Mouse (Mus musculus) liver, embryonic 13.5 days (tissue): ENCODE measurements around the gene Dhdh. TPM values are rescaled to one million over a fixed set of nuclear protein-coding genes. Genes with fewer than 3 reads are reported as not detected.
"Not testable (repeated sequence)": the region's sequence is repeated elsewhere in the genome, so short reads cannot be mapped to it uniquely, and the experiment has no call there.

ENCODE experiments used
- ATAC-seq: fragments of 200-750 bp; cut with Nextera tagmentation; 2 replicates; pipeline ENCODE4 v1.8.0; 2017; ENCODE audit warnings: low read depth, mild to moderate bottlenecking, moderate number of reproducible peaks, moderate library complexity
- DNase-seq: peaks from one replicate; pipeline ENCODE4 v3.0.0; 2022
- H3K27ac ChIP-seq: fragments of 300-500 bp; sonication (generic); 2 replicates; pipeline ENCODE4 v1.5.1; 2015; ENCODE audit warnings: moderate library complexity, mild to moderate bottlenecking, inconsistent platforms
- H3K27me3 ChIP-seq: fragments of 300-500 bp; sonication (generic); 2 replicates; pipeline ENCODE4 v1.6.1; 2015; ENCODE audit warnings: mild to moderate bottlenecking, inconsistent platforms
- H3K36me3 ChIP-seq: fragments of 300-500 bp; sonication (generic); 2 replicates; pipeline ENCODE4 v1.6.1; 2015; ENCODE audit warnings: mild to moderate bottlenecking, inconsistent platforms
- H3K4me1 ChIP-seq: fragments of 300-500 bp; sonication (generic); replicated peaks from 2 replicates; pipeline ENCODE4 v1.6.1; 2015; ENCODE audit warnings: inconsistent platforms
- H3K4me2 ChIP-seq: fragments of 300-500 bp; sonication (generic); 2 replicates; pipeline ENCODE4 v1.6.1; 2015; ENCODE audit warnings: inconsistent platforms, mild to moderate bottlenecking, moderate library complexity
- H3K4me3 ChIP-seq: fragments of 300-500 bp; sonication (generic); replicated peaks from 2 replicates; pipeline ENCODE4 v1.5.1; 2015; ENCODE audit warnings: mild to moderate bottlenecking, inconsistent platforms
- H3K9ac ChIP-seq: fragments of 300-500 bp; sonication (generic); 2 replicates; pipeline ENCODE4 v1.6.1; 2015; ENCODE audit warnings: mild to moderate bottlenecking, inconsistent platforms
- H3K9me3 ChIP-seq: fragments of 300-500 bp; sonication (generic); replicated peaks from 2 replicates; pipeline ENCODE4 v1.6.1; 2016; ENCODE audit warnings: inconsistent platforms
- WGBS: fragments of 180-500 bp; shearing (Covaris S2); methylation state at CpG from one replicate; pipeline ENCODE4 v1.1.7; 2015; ENCODE audit not compliant: insufficient replicate concordance; 5-methylcytosine and 5-hydroxymethylcytosine counted together
- polyA plus RNA-seq: library from polyadenylated mRNA; unstranded; fragments of >200 nt; fragmentation: Nextera tagmentation; extraction: Ambion mirVana; gene quantifications from 2 replicates; pipeline ENCODE4 v1.2.1, GENCODE M21; 2015

The Dhdh gene
- polyA plus RNA-seq, 1 experiment from 2014 or later = 2.2 TPM

- DNase-seq (no peak), ATAC-seq (no peak)
- Histone ChIP-seq H3K4me1 (peaks cover 71% of the 10 kb centered on the region), H3K27ac (peak within 1 kb of the TSS; percentile 62), H3K27me3 (no peaks in the 10 kb centered on the region), H3K4me2 (peak within 1 kb of the TSS; percentile 73), H3K4me3 (no peak within 1 kb of the TSS), H3K9me3 (no peaks in the 10 kb centered on the region), H3K9ac (no peak within 1 kb of the TSS), H3K36me3 (no peaks in the 10 kb centered on the region)
- 74% methylated on average over 12 of the region's 12 CpGs for WGBS
These were observed 1.7 kb downstream of the Dhdh start, which contains the start of gene Gm45808 for GRCm38 (mm10) chr7:45486761-45487415. Gm45808 (minus strand) TSS chr7:45486811.

GRCm38 (mm10) chr7:45486158-45486557 lies 2.4 kb downstream of the Dhdh start:
- Histone ChIP-seq H3K27me3 (no peaks in the 10 kb centered on the region), H3K27ac (peak overlapping the region; percentile 31), H3K4me1 (peaks cover 67% of the 10 kb centered on the region), H3K9me3 (no peaks in the 10 kb centered on the region), H3K4me2 (peak overlapping the region; percentile 15), H3K36me3 (no peaks in the 10 kb centered on the region), H3K9ac (no peak overlapping the region), H3K4me3 (no peak overlapping the region)
- 17% methylated on average over 7 of the region's 7 CpGs for WGBS
- DNase-seq (peak; percentile 37), ATAC-seq (peak; percentile 66)

GRCm38 (mm10) chr7:45484985-45485384 lies 3.6 kb downstream of the Dhdh start:
- H3K4me3 ChIP-seq, DNase-seq, H3K36me3 ChIP-seq, H3K9ac ChIP-seq, H3K27me3 ChIP-seq, H3K9me3 ChIP-seq, H3K4me2 ChIP-seq, H3K27ac ChIP-seq, ATAC-seq: not testable (repeated sequence)
- peaks cover 55% of the 10 kb centered on the region for H3K4me1 ChIP-seq
- WGBS = 83% methylated on average over 5 of the region's 5 CpGs

GRCm38 (mm10) chr7:45482166-45482565 lies 6.4 kb downstream of the Dhdh start:
- whole genome bisulfite sequencing = 13% methylated on average over 1 of the region's 1 CpGs

GRCm38 (mm10) chr7:45481374-45481927 lies 7.2 kb downstream of the Dhdh start, which contains the start of gene Tulp2:
Tulp2 (plus strand) TSS chr7:45481877.
- peak within 1 kb of the TSS; percentile 39; the same call in 1 of the 2 replicates for H3K27ac ChIP-seq
- peaks cover 29% of the 10 kb centered on the region for H3K4me1 ChIP-seq
- no peaks in the 10 kb centered on the region for H3K9me3 ChIP-seq
- H3K9ac ChIP-seq = 0 out of 2 replicates have a peak within 1 kb of the TSS, but pooled peaks have one; percentile 2
- no peak within 1 kb of the TSS for H3K4me3 ChIP-seq
- no peaks in the 10 kb centered on the region for H3K27me3 ChIP-seq
- peaks cover 7% of the 10 kb centered on the region; the same call in 1 of the 2 replicates for H3K36me3 ChIP-seq
- DNase-seq (peak; percentile 59), ATAC-seq (peak; percentile 67)
- H3K4me2 ChIP-seq = no peak within 1 kb of the TSS
- 41% methylated on average over 15 of the region's 15 CpGs for WGBS

More at GRCm38 (mm10) chr7:45482166-45482565, 6.4 kb downstream of the Dhdh start:
- H3K4me3 ChIP-seq = no peak overlapping the region
- peaks cover 7% of the 10 kb centered on the region; the same call in 1 of the 2 replicates for H3K36me3 ChIP-seq
- DNase-seq (no peak), ATAC-seq (no peak)
- no peak overlapping the region for H3K4me2 ChIP-seq
- H3K27ac ChIP-seq = 0 out of 2 replicates have a peak overlapping the region, but pooled peaks have one; percentile 39
- H3K9me3 ChIP-seq = no peaks in the 10 kb centered on the region
- H3K4me1 ChIP-seq = peaks cover 30% of the 10 kb centered on the region
- no peaks in the 10 kb centered on the region for H3K27me3 ChIP-seq
- H3K9ac ChIP-seq = 0 out of 2 replicates have a peak overlapping the region, but pooled peaks have one; percentile 2

GRCm38 (mm10) chr7:45480310-45480709 lies 8.3 kb downstream of the Dhdh start:
- H3K27ac ChIP-seq, H3K36me3 ChIP-seq, H3K9me3 ChIP-seq, DNase-seq, H3K27me3 ChIP-seq, ATAC-seq, H3K9ac ChIP-seq, H3K4me3 ChIP-seq, H3K4me2 ChIP-seq: not testable (repeated sequence)
- H3K4me1 ChIP-seq = peaks cover 32% of the 10 kb centered on the region
- 64% methylated on average over 4 of the region's 4 CpGs for WGBS

- peaks cover 7% of the 10 kb centered on the region; the same call in 1 of the 2 replicates for H3K36me3 ChIP-seq
- no peaks in the 10 kb centered on the region for H3K27me3 ChIP-seq
- H3K4me3 ChIP-seq = no peak overlapping the region
- peaks cover 40% of the 10 kb centered on the region for H3K4me1 ChIP-seq
- WGBS = 85% methylated on average over 7 of the region's 7 CpGs
- H3K9me3 ChIP-seq = no peaks in the 10 kb centered on the region
- no peak overlapping the region for H3K4me2 ChIP-seq
- DNase-seq = no peak
- H3K27ac ChIP-seq = no peak overlapping the region
- no peak overlapping the region for H3K9ac ChIP-seq
- no peak for ATAC-seq
These were observed 9.8 kb downstream of the Dhdh start for GRCm38 (mm10) chr7:45478774-45479173.

GRCm38 (mm10) chr7:45477003-45477402 lies 11.6 kb downstream of the Dhdh start:
- no peak for ATAC-seq
- Histone ChIP-seq H3K27me3 (no peaks in the 10 kb centered on the region), H3K36me3 (peaks cover 7% of the 10 kb centered on the region; the same call in 1 of the 2 replicates), H3K27ac (no peak overlapping the region), H3K4me3 (no peak overlapping the region), H3K9ac (no peak overlapping the region), H3K4me1 (peaks cover 32% of the 10 kb centered on the region), H3K9me3 (no peaks in the 10 kb centered on the region), H3K4me2 (no peak overlapping the region)
- DNase-seq = peak; percentile 48
- 11% methylated on average over 3 of the region's 3 CpGs for WGBS

GRCm38 (mm10) chr7:45476453-45476852 lies 12.2 kb downstream of the Dhdh start:
- H3K9me3 ChIP-seq = no peaks in the 10 kb centered on the region
- DNase-seq (no peak), ATAC-seq (no peak)
- peaks cover 32% of the 10 kb centered on the region for H3K4me1 ChIP-seq
- H3K27me3 ChIP-seq = no peaks in the 10 kb centered on the region
- 0 out of 2 replicates have a peak overlapping the region, but pooled peaks have one; percentile 60 for H3K9ac ChIP-seq
- H3K27ac ChIP-seq = no peak overlapping the region; the same call in 1 of the 2 replicates
- no peak overlapping the region for H3K4me3 ChIP-seq
- H3K36me3 ChIP-seq = peaks cover 7% of the 10 kb centered on the region; the same call in 1 of the 2 replicates
- WGBS = 42% methylated on average over 1 of the region's 1 CpGs
- no peak overlapping the region for H3K4me2 ChIP-seq

- peak overlapping the region; percentile 39 for H3K4me3 ChIP-seq
- peak overlapping the region; percentile 56 for H3K4me2 ChIP-seq
- peak overlapping the region; percentile 70 for H3K27ac ChIP-seq
- peak; percentile 55 for DNase-seq
- H3K4me1 ChIP-seq = peaks cover 37% of the 10 kb centered on the region
- H3K27me3 ChIP-seq = no peaks in the 10 kb centered on the region
- H3K9me3 ChIP-seq = no peaks in the 10 kb centered on the region
- ATAC-seq = peak; percentile 74
- peak overlapping the region; percentile 60 for H3K9ac ChIP-seq
- H3K36me3 ChIP-seq = peaks cover 7% of the 10 kb centered on the region; the same call in 1 of the 2 replicates
- 42% methylated on average over 16 of the region's 16 CpGs for WGBS
These were observed 13.2 kb downstream of the Dhdh start for GRCm38 (mm10) chr7:45475291-45475969.

- Histone ChIP-seq H3K27me3 (no peaks in the 10 kb centered on the region), H3K36me3 (no peaks in the 10 kb centered on the region), H3K4me1 (peaks cover 37% of the 10 kb centered on the region), H3K27ac (peak overlapping the region; percentile 21; the same call in 1 of the 2 replicates), H3K9ac (no peak overlapping the region), H3K4me3 (no peak overlapping the region), H3K9me3 (no peaks in the 10 kb centered on the region), H3K4me2 (0 out of 2 replicates have a peak overlapping the region, but pooled peaks have one; percentile 1)
- ATAC-seq (no peak), DNase-seq (no peak)
- WGBS = 4% methylated on average over 3 of the region's 3 CpGs
These were observed 17.7 kb downstream of the Dhdh start for GRCm38 (mm10) chr7:45470869-45471268.
